Mouse (Mus musculus): Measurements from ENCODE around the gene Sf3b2. TPM values are rescaled to one million over a fixed set of nuclear protein-coding genes. Genes with fewer than 3 reads are reported as not detected.

The Sf3b2 gene
- polyA plus RNA-seq (2016; fragmentation: Nextera tagmentation; extraction: Ambion mirVana): 183 and 187 TPM in 2 replicates

- Histone ChIP-seq H3K27me3 (replicated peaks) (peaks cover 28% of the 10 kb centered on the region), H3K4me2 (peak within 1 kb of the TSS; percentile 93), H3K27ac (peak within 1 kb of the TSS; percentile 79), H3K4me3 (peak within 1 kb of the TSS; percentile 79), H3K4me1 (peaks cover 41% of the 10 kb centered on the region), H3K9me3 (replicated peaks) (no peaks in the 10 kb centered on the region), H3K9ac (peak within 1 kb of the TSS; percentile 84), H3K36me3 (peaks cover 39% of the 10 kb centered on the region)
- under 1% methylated on average over 46 of the region's 46 CpGs for WGBS (ENCODE audit: insufficient replicate concordance)
- ATAC-seq: peak; percentile 94
Observed at GRCm38 (mm10) chr19:5294972-5295735, at the start of gene Sf3b2. Gene Sf3b2, minus strand, starts transcription at chr19:5295455.

DNA sequence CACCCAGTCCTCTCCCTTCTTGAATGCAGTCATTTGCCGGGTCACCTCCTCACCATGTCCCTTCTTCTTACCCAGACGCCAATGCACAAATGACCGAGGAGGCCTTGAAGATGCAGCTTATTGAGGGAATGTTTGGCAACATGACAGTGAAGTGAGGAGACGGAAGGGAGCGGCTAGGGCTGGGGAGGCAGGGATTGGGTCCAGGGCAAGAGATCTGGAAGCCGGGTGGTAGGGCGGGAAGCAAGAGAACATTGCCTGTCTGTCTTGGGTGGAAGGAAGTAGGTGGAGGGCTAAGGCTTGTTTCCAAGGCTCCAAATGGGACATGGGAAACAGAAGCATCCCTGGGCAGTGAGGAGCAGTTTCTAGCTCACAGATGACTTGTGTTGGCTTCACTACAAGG, 46.1 kb upstream of the Sf3b2 start:
- ATAC-seq: no peak
- H3K4me1 ChIP-seq: no peaks in the 10 kb centered on the region
- H3K9me3 ChIP-seq (replicated peaks): no peaks in the 10 kb centered on the region
- no peak overlapping the region for H3K9ac ChIP-seq
- H3K36me3 ChIP-seq: no peaks in the 10 kb centered on the region
- H3K4me3 ChIP-seq: no peak overlapping the region
- 72% methylated on average over 7 of the region's 7 CpGs for WGBS (ENCODE audit: insufficient replicate concordance)
- H3K27me3 ChIP-seq (replicated peaks): 0 out of 2 replicates have a peak, but pooled peaks cover 7% of the 10 kb centered on the region
- H3K4me2 ChIP-seq: no peak overlapping the region
- no peak overlapping the region for H3K27ac ChIP-seq

GRCm38 (mm10) chr19:5337975-5338374, 42.7 kb upstream of the Sf3b2 start:
- no peaks in the 10 kb centered on the region for H3K4me1 ChIP-seq
- no peak overlapping the region for H3K9ac ChIP-seq
- no peaks in the 10 kb centered on the region for H3K9me3 ChIP-seq (replicated peaks)
- H3K4me3 ChIP-seq: no peak overlapping the region
- no peak overlapping the region for H3K27ac ChIP-seq
- H3K4me2 ChIP-seq: no peak overlapping the region
- 8% methylated on average over 5 of the region's 5 CpGs for WGBS (ENCODE audit: insufficient replicate concordance)
- no peaks in the 10 kb centered on the region for H3K36me3 ChIP-seq
- H3K27me3 ChIP-seq (replicated peaks): 0 out of 2 replicates have a peak, but pooled peaks cover 4% of the 10 kb centered on the region
- ATAC-seq: no peak

DNA sequence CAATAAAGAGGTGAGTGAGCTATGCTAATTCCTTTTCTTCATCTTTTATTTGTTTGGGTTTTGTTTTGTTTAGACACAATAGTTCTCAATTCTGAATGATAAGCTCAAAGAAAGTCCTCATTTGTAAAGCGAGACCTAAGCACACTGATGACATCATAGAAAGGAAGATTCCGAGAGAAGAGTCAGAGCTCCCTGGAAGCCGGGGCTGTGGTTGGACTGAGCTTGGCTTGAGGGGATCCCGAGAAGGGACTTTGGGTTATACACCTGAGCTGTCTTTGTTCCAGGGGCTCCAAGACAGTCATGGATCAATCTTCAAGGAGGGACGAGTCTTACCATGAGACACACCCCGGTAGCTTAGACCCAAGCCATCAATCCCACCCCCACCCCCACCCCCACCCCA, 40.2 kb upstream of the Sf3b2 start, which contains the start of gene Catsper1:
Catsper1 (plus strand) TSS at position 301 of the 400 bp plus-strand sequence.
- Histone ChIP-seq H3K9me3 (replicated peaks) (no peaks in the 10 kb centered on the region), H3K9ac (no peak within 1 kb of the TSS), H3K27ac (no peak within 1 kb of the TSS), H3K27me3 (replicated peaks) (no peaks in the 10 kb centered on the region), H3K4me1 (no peaks in the 10 kb centered on the region), H3K4me2 (no peak within 1 kb of the TSS), H3K4me3 (no peak within 1 kb of the TSS), H3K36me3 (no peaks in the 10 kb centered on the region)
- 71% methylated on average over 6 of the region's 6 CpGs for WGBS (ENCODE audit: insufficient replicate concordance)
- ATAC-seq: no peak

- H3K27ac ChIP-seq: no peak overlapping the region
- H3K9me3 ChIP-seq (replicated peaks): no peaks in the 10 kb centered on the region
- no peak overlapping the region for H3K4me2 ChIP-seq
- WGBS (ENCODE audit: insufficient replicate concordance): 60% methylated on average over 5 of the region's 5 CpGs
- ATAC-seq: no peak
- H3K4me1 ChIP-seq: no peaks in the 10 kb centered on the region
- no peak overlapping the region for H3K9ac ChIP-seq
- H3K36me3 ChIP-seq: no peaks in the 10 kb centered on the region
- H3K27me3 ChIP-seq (replicated peaks): no peaks in the 10 kb centered on the region
- no peak overlapping the region for H3K4me3 ChIP-seq
Observed at GRCm38 (mm10) chr19:5334741-5335140, 39.5 kb upstream of the Sf3b2 start.

- Histone ChIP-seq H3K4me3 (no peak overlapping the region), H3K9me3 (replicated peaks) (no peaks in the 10 kb centered on the region), H3K36me3 (no peaks in the 10 kb centered on the region), H3K27ac (no peak overlapping the region), H3K9ac (no peak overlapping the region), H3K4me1 (no peaks in the 10 kb centered on the region), H3K4me2 (no peak overlapping the region), H3K27me3 (replicated peaks) (peaks cover 4% of the 10 kb centered on the region; the same call in 1 of the 2 replicates)
- 60% methylated on average over 19 of the region's 19 CpGs for whole genome bisulfite sequencing (ENCODE audit: insufficient replicate concordance)
- ATAC-seq: no peak
Observed at GRCm38 (mm10) chr19:5327970-5328369, 32.7 kb upstream of the Sf3b2 start.

- no peak overlapping the region for H3K4me2 ChIP-seq
- no peak overlapping the region for H3K9ac ChIP-seq
- no peak overlapping the region for H3K4me3 ChIP-seq
- H3K27ac ChIP-seq: no peak overlapping the region
- peaks cover 4% of the 10 kb centered on the region; the same call in 1 of the 2 replicates for H3K27me3 ChIP-seq (replicated peaks)
- ATAC-seq: no peak
- 46% methylated on average over 17 of the region's 17 CpGs for WGBS (ENCODE audit: insufficient replicate concordance)
- H3K9me3 ChIP-seq (replicated peaks): no peaks in the 10 kb centered on the region
- H3K36me3 ChIP-seq: no peaks in the 10 kb centered on the region
- H3K4me1 ChIP-seq: no peaks in the 10 kb centered on the region
Observed at GRCm38 (mm10) chr19:5323801-5324200, 28.5 kb upstream of the Sf3b2 start.

GRCm38 (mm10) chr19:5313189-5313588, 17.9 kb upstream of the Sf3b2 start:
- no peak overlapping the region for H3K9ac ChIP-seq
- ATAC-seq: no peak
- no peak overlapping the region for H3K27ac ChIP-seq
- H3K4me2 ChIP-seq: no peak overlapping the region
- peaks cover 11% of the 10 kb centered on the region for H3K27me3 ChIP-seq (replicated peaks)
- no peak overlapping the region for H3K4me3 ChIP-seq
- no peaks in the 10 kb centered on the region for H3K4me1 ChIP-seq
- 75% methylated on average over 8 of the region's 8 CpGs for WGBS (ENCODE audit: insufficient replicate concordance)
- H3K36me3 ChIP-seq: no peaks in the 10 kb centered on the region
- H3K9me3 ChIP-seq (replicated peaks): 0 out of 2 replicates have a peak, but pooled peaks cover 12% of the 10 kb centered on the region

- H3K4me1 ChIP-seq: peaks cover 11% of the 10 kb centered on the region
- H3K4me3 ChIP-seq: no peak overlapping the region
- no peaks in the 10 kb centered on the region for H3K9me3 ChIP-seq (replicated peaks)
- no peak overlapping the region for H3K4me2 ChIP-seq
- H3K27ac ChIP-seq: no peak overlapping the region
- WGBS (ENCODE audit: insufficient replicate concordance): 70% methylated on average over 7 of the region's 7 CpGs
- H3K36me3 ChIP-seq: no peaks in the 10 kb centered on the region
- H3K27me3 ChIP-seq (replicated peaks): peaks cover 38% of the 10 kb centered on the region
- no peak overlapping the region for H3K9ac ChIP-seq
- no peak for ATAC-seq
Observed at GRCm38 (mm10) chr19:5309025-5309424, 13.8 kb upstream of the Sf3b2 start.

GRCm38 (mm10) chr19:5306968-5307734, 11.9 kb upstream of the Sf3b2 start:
- peak overlapping the region; percentile 63 for H3K4me2 ChIP-seq
- no peaks in the 10 kb centered on the region for H3K36me3 ChIP-seq
- H3K4me3 ChIP-seq: peak overlapping the region; percentile 30
- H3K27me3 ChIP-seq (replicated peaks): peaks cover 43% of the 10 kb centered on the region
- no peaks in the 10 kb centered on the region for H3K9me3 ChIP-seq (replicated peaks)
- WGBS (ENCODE audit: insufficient replicate concordance): 26% methylated on average over 98 of the region's 98 CpGs
- peaks cover 11% of the 10 kb centered on the region for H3K4me1 ChIP-seq
- ATAC-seq: no peak
- H3K27ac ChIP-seq: no peak overlapping the region
- H3K9ac ChIP-seq: peak overlapping the region; percentile 32; the same call in 1 of the 2 replicates

DNA sequence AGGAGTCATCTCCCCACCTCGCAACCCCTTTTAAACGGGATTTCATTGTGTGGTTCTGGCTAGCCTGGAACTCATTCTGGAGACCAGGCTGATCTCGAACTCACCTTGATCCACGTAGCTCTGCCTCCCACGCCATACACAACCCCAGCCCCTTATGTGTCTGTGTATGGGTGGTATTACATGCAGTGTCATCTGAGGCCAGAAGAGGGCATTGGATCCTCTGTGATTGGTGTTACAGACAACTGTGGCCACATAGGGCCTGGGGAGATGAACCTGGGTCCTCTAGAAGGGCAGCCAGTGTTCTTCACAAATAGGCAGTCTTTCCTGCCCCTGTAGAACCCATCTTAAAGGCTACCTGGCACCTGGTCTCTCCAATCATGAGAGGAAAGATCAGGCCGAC, 11.0 kb upstream of the Sf3b2 start:
- H3K9ac ChIP-seq: no peak overlapping the region
- ATAC-seq: peak; percentile 27; the same call in 1 of the 2 replicates
- 55% methylated on average over 6 of the region's 6 CpGs for WGBS (ENCODE audit: insufficient replicate concordance)

GRCm38 (mm10) chr19:5302455-5302854, 7.2 kb upstream of the Sf3b2 start:
- H3K27me3 ChIP-seq (replicated peaks): peaks cover 52% of the 10 kb centered on the region
- WGBS (ENCODE audit: insufficient replicate concordance): 7% methylated on average over 4 of the region's 4 CpGs
- no peak overlapping the region for H3K9ac ChIP-seq
- H3K9me3 ChIP-seq (replicated peaks): no peaks in the 10 kb centered on the region
- no peaks in the 10 kb centered on the region for H3K36me3 ChIP-seq
- H3K27ac ChIP-seq: no peak overlapping the region
- peaks cover 16% of the 10 kb centered on the region for H3K4me1 ChIP-seq
- no peak for ATAC-seq
- no peak overlapping the region for H3K4me2 ChIP-seq
- no peak overlapping the region for H3K4me3 ChIP-seq

More for the DNA sequence above, 11.0 kb upstream of the Sf3b2 start:
- peaks cover 11% of the 10 kb centered on the region for H3K4me1 ChIP-seq
- no peak overlapping the region for H3K4me2 ChIP-seq
- H3K36me3 ChIP-seq: no peaks in the 10 kb centered on the region
- peaks cover 42% of the 10 kb centered on the region for H3K27me3 ChIP-seq (replicated peaks)
- no peak overlapping the region for H3K4me3 ChIP-seq
- H3K27ac ChIP-seq: no peak overlapping the region
- H3K9me3 ChIP-seq (replicated peaks): no peaks in the 10 kb centered on the region

All from liver, embryonic 12.5 days (tissue).